Mouse (Mus musculus) hindbrain, embryonic 14.5 days (tissue): ENCODE results near the gene Il1r1. TPM values are rescaled to one million over a fixed set of nuclear protein-coding genes. Genes with fewer than 3 reads are reported as not detected.

Experiments
- ATAC-seq: fragments of 200-750 bp; cut with Nextera tagmentation; 2 replicates; pipeline ENCODE4 v1.8.0; 2017; ENCODE audit warnings: moderate number of reproducible peaks, mild to moderate bottlenecking, moderate TSS enrichment, moderate library complexity; ENCODE audit not compliant: low FRiP score
- DNase-seq: peaks from one replicate; pipeline ENCODE4 v3.0.0-alpha.2; 2015; ENCODE audit warnings: low spot score
- H3K27ac ChIP-seq: fragments of 300-500 bp; sonication (generic); 2 replicates; pipeline ENCODE4 v1.5.1; 2014; ENCODE audit warnings: mild to moderate bottlenecking, moderate library complexity
- H3K27me3 ChIP-seq: fragments of 300-500 bp; sonication (generic); 2 replicates; pipeline ENCODE4 v1.6.1; 2014; ENCODE audit warnings: mild to moderate bottlenecking, low read length, mixed read lengths; ENCODE audit not compliant: control insufficient read depth, insufficient read depth
- H3K36me3 ChIP-seq: fragments of 300-500 bp; sonication (generic); replicated peaks from 2 replicates; pipeline ENCODE4 v1.6.1; 2014; ENCODE audit not compliant: control insufficient read depth, insufficient read depth
- H3K4me1 ChIP-seq: fragments of 300-500 bp; sonication (generic); replicated peaks from 2 replicates; pipeline ENCODE4 v1.6.1; 2014; ENCODE audit warnings: antibody characterized with exemption, low read length, mixed read lengths; ENCODE audit not compliant: control insufficient read depth, insufficient read depth
- H3K4me2 ChIP-seq: fragments of 300-500 bp; sonication (generic); replicated peaks from 2 replicates; pipeline ENCODE4 v1.6.1; 2014; ENCODE audit warnings: mild to moderate bottlenecking, moderate library complexity
- H3K4me3 ChIP-seq: fragments of 300-500 bp; sonication (generic); replicated peaks from 2 replicates; pipeline ENCODE4 v1.5.1; 2014; ENCODE audit warnings: mild to moderate bottlenecking, low read length
- H3K9ac ChIP-seq: fragments of 300-500 bp; sonication (generic); 2 replicates; pipeline ENCODE4 v1.6.1; 2014
- H3K9me3 ChIP-seq: fragments of 300-500 bp; sonication (generic); 2 replicates; pipeline ENCODE4 v1.6.1; 2016; ENCODE audit warnings: low read length; ENCODE audit not compliant: control insufficient read depth
- WGBS: fragments of 180-500 bp; shearing (Covaris S2); extraction: QIAGEN DNeasy Blood & Tissue Kit; methylation state at CpG from one replicate; pipeline ENCODE4 v1.1.7; 2014; 5-methylcytosine and 5-hydroxymethylcytosine counted together
- polyA plus RNA-seq: library from polyadenylated mRNA; unstranded; fragments of >200 nt; fragmentation: Nextera tagmentation; extraction: Ambion mirVana; gene quantifications from 2 replicates; pipeline ENCODE4 v1.2.1, GENCODE M21; 2014

The Il1r1 gene
- polyA plus RNA-seq, result 0.66 and 0.70 TPM in 2 replicates

GRCm38 (mm10) chr1:40224539-40225284 lies at the start of gene Il1r1:
Il1r1 (plus strand) TSS chr1:40225080.
- H3K36me3 ChIP-seq, result no peaks in the 10 kb centered on the region
- ATAC-seq, result no peak
- H3K27me3 ChIP-seq, result no peaks in the 10 kb centered on the region
- H3K4me2 ChIP-seq, result no peak within 1 kb of the TSS
- H3K9me3 ChIP-seq, result no peaks in the 10 kb centered on the region
- no peak within 1 kb of the TSS for H3K9ac ChIP-seq
- 60% methylated on average over 12 of the region's 12 CpGs for WGBS
- DNase-seq, result no peak
- 0 out of 2 replicates have a peak, but pooled peaks cover 6% of the 10 kb centered on the region for H3K4me1 ChIP-seq
- no peak within 1 kb of the TSS for H3K4me3 ChIP-seq
- no peak within 1 kb of the TSS for H3K27ac ChIP-seq

- H3K27me3 ChIP-seq, result no peaks in the 10 kb centered on the region
- 90% methylated on average over 5 of the region's 5 CpGs for WGBS
- DNase-seq (no peak), ATAC-seq (no peak)
- H3K4me2 ChIP-seq, result no peak overlapping the region
- H3K36me3 ChIP-seq, result no peaks in the 10 kb centered on the region
- peaks cover 7% of the 10 kb centered on the region; the same call in 1 of the 2 replicates for H3K9me3 ChIP-seq
- H3K9ac ChIP-seq, result no peak overlapping the region
- no peak overlapping the region for H3K27ac ChIP-seq
- H3K4me3 ChIP-seq, result no peak overlapping the region
- no peaks in the 10 kb centered on the region for H3K4me1 ChIP-seq
Observed at GRCm38 (mm10) chr1:40175123-40175522, 49.8 kb upstream of the Il1r1 start.

DNA sequence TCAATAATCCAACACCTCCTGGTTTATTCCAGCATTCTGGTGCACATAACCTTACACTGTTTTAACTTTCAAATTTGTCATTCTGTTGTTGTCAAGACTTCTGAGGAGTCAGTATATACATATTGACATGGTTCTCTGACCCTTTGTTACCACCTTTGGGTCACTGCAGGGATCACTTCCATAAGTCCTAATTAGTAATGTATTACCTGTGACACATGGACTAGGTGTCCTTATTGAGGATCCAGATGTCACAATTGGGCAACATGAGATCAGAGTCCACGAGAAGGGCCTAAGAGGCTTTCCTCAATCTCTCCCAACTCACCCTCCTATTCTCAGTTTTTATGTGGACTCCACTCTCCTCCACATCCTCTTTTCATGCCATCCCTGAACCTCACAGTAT lies 49.1 kb upstream of the Il1r1 start:
- peaks cover 7% of the 10 kb centered on the region; the same call in 1 of the 2 replicates for H3K9me3 ChIP-seq
- H3K9ac ChIP-seq, result no peak overlapping the region
- H3K36me3 ChIP-seq, result no peaks in the 10 kb centered on the region
- no peak overlapping the region for H3K4me3 ChIP-seq
- no peak overlapping the region for H3K27ac ChIP-seq
- no peaks in the 10 kb centered on the region for H3K4me1 ChIP-seq
- DNase-seq, result no peak
- no peak overlapping the region for H3K4me2 ChIP-seq
- H3K27me3 ChIP-seq, result no peaks in the 10 kb centered on the region
- no peak for ATAC-seq
- 97% methylated on average over 1 of the region's 1 CpGs for WGBS

DNA sequence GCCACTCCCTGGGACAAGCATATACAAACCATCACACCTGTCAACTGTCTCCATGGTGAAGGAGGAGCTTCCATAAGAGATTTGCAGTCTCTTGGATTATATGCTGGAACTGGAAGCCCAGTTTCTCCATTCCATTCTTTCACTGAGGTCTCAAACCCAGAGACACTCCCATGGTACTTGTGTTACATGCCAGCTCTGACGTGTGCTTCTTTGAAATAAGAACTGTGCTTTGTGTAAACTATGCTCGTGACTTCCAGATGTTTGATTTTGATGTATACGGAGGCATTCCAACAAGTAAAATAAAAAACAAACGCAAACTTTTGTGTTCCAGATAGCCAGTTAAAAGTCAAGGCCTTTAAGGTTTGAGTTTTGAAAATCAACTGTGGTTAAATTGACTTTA lies 45.8 kb upstream of the Il1r1 start:
- H3K4me2 ChIP-seq, result no peak overlapping the region
- H3K27me3 ChIP-seq, result no peaks in the 10 kb centered on the region
- no peak overlapping the region for H3K27ac ChIP-seq
- no peaks in the 10 kb centered on the region for H3K36me3 ChIP-seq
- ATAC-seq (no peak), DNase-seq (no peak)
- no peak overlapping the region for H3K9ac ChIP-seq
- WGBS, result 85% methylated on average over 4 of the region's 4 CpGs
- H3K4me3 ChIP-seq, result no peak overlapping the region
- H3K9me3 ChIP-seq, result peaks cover 7% of the 10 kb centered on the region; the same call in 1 of the 2 replicates
- no peaks in the 10 kb centered on the region for H3K4me1 ChIP-seq

GRCm38 (mm10) chr1:40179493-40179892 lies 45.4 kb upstream of the Il1r1 start:
- Histone ChIP-seq H3K4me3 (no peak overlapping the region), H3K4me1 (no peaks in the 10 kb centered on the region), H3K27me3 (no peaks in the 10 kb centered on the region), H3K36me3 (no peaks in the 10 kb centered on the region), H3K9ac (no peak overlapping the region), H3K9me3 (peaks cover 7% of the 10 kb centered on the region; the same call in 1 of the 2 replicates), H3K4me2 (no peak overlapping the region), H3K27ac (no peak overlapping the region)
- WGBS, result 81% methylated on average over 1 of the region's 1 CpGs
- DNase-seq (no peak), ATAC-seq (no peak)

- WGBS, result 87% methylated on average over 2 of the region's 2 CpGs
Observed at GRCm38 (mm10) chr1:40180861-40181260, 44.0 kb upstream of the Il1r1 start.

GRCm38 (mm10) chr1:40181716-40182115 lies 43.2 kb upstream of the Il1r1 start:
- no peak overlapping the region for H3K4me2 ChIP-seq
- H3K9ac ChIP-seq, result no peak overlapping the region
- H3K9me3 ChIP-seq, result peaks cover 5% of the 10 kb centered on the region; the same call in 1 of the 2 replicates
- DNase-seq, result no peak
- no peaks in the 10 kb centered on the region for H3K4me1 ChIP-seq
- H3K36me3 ChIP-seq, result no peaks in the 10 kb centered on the region
- no peaks in the 10 kb centered on the region for H3K27me3 ChIP-seq
- WGBS, result 62% methylated on average over 3 of the region's 3 CpGs
- H3K27ac ChIP-seq, result no peak overlapping the region
- ATAC-seq, result no peak
- H3K4me3 ChIP-seq, result no peak overlapping the region

More at GRCm38 (mm10) chr1:40180861-40181260, 44.0 kb upstream of the Il1r1 start:
- Histone ChIP-seq H3K4me2 (no peak overlapping the region), H3K27ac (no peak overlapping the region), H3K4me1 (no peaks in the 10 kb centered on the region), H3K27me3 (no peaks in the 10 kb centered on the region), H3K9ac (no peak overlapping the region), H3K36me3 (no peaks in the 10 kb centered on the region), H3K4me3 (no peak overlapping the region), H3K9me3 (peaks cover 7% of the 10 kb centered on the region; the same call in 1 of the 2 replicates)
- ATAC-seq (no peak), DNase-seq (no peak)

DNA sequence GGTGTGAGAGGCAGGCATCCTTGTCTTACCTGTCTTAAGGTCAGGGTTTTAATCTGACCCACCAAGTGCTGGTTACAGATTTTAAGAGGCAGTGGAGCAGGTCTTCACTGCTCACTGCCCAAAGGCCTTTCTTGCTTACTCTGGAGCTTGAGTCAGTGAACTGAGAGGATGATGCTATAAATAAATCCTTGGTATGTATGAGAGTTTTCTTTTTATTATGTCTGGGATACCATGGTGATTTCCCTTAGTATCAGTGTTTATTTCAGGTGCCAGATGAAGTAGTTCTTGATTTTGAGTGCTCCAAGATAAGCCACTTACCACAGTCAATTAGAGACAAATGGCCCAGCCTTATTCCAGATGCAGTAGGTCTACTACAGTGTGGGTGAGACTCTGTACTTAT lies 41.5 kb upstream of the Il1r1 start:
- H3K4me3 ChIP-seq, result no peak overlapping the region
- no peak for DNase-seq
- H3K4me2 ChIP-seq, result no peak overlapping the region
- H3K36me3 ChIP-seq, result no peaks in the 10 kb centered on the region
- H3K9ac ChIP-seq, result no peak overlapping the region
- no peaks in the 10 kb centered on the region for H3K4me1 ChIP-seq
- no peak for ATAC-seq
- no peaks in the 10 kb centered on the region for H3K27me3 ChIP-seq
- no peak overlapping the region for H3K27ac ChIP-seq
- H3K9me3 ChIP-seq, result no peaks in the 10 kb centered on the region

DNA sequence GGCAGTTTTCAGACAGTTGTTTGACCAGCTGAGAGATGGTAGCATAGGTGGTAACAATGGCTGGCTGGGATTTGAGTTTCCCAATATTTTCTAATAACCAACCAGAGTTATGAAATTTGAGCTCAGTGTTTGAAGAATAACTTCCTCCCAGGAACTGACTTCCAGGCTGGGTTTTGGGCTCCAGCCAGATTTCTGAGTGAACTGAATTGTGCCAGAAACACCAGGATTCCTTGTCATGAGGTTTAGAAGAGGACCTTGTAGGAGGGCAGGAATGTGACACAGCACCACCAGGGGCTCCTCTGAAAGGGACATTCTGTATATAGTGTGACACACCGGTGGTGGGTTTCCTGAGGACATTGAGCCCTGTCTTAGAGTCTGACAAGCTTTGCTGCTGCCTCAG lies 36.9 kb upstream of the Il1r1 start:
- no peak for ATAC-seq
- no peak for DNase-seq
- Histone ChIP-seq H3K4me3 (no peak overlapping the region), H3K4me1 (no peaks in the 10 kb centered on the region), H3K9me3 (no peaks in the 10 kb centered on the region), H3K27me3 (no peaks in the 10 kb centered on the region), H3K27ac (no peak overlapping the region), H3K36me3 (no peaks in the 10 kb centered on the region), H3K4me2 (no peak overlapping the region), H3K9ac (no peak overlapping the region)
- WGBS, result 65% methylated on average over 1 of the region's 1 CpGs
